Mouse (Mus musculus): ENCODE measurements around the gene Ubl3.

DNA sequence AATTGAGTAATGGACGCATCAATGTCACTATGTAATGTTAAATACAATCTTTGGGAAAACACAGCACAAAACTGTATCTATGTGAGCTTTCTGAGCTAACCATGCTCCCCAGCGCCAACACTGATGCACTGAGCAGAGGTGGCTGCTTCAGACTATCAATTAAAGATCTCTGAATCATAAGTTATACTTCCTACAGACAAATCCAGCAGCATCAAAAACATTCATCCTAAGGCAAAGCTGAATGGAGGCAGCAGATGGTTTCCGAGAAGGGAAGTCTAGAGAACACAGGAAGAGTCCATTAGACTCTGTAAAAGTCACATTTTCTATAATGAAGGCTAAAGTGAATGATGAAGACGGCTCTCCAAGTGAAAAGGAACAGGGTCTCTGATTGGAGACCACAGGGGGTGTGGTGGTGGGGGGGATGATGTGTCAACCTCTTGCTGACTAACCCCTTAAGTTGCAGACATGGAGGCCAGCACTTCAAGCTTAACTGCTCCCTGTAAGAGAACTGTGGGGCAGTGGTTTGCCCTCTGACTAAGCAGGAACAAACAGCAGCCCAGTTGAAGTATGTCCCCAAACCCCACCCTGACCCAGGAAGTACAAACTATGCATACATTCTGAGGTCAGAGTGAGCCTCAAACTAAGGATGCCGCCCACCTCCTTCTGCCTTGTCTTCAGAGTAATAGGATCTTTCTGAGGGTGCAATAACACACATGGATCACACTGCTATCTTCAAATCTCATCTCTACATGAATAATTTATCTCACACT is 29.2 kb downstream of the Ubl3 start:
- TF ChIP-seq CTCF (IDR thresholded peaks at IDR 0.05; ENCODE audit: borderline replicate concordance, extremely low read depth, insufficient read depth, insufficient read length) (no peak), POLR2A (IDR thresholded peaks at IDR 0.05; ENCODE audit: borderline replicate concordance, extremely low read depth, insufficient read depth, insufficient read length, poor library complexity, severe bottlenecking) (no peak)
